Mouse (Mus musculus) forebrain, postnatal 0 days (tissue): Measurements from ENCODE around the gene Gm49340. TPM values are rescaled to one million over a fixed set of nuclear protein-coding genes. Genes with fewer than 3 reads are reported as not detected.

Experiments
- ATAC-seq: fragments of 200-750 bp; cut with Nextera tagmentation; 2 replicates; pipeline ENCODE4 v1.8.0; 2017; ENCODE audit warnings: mild to moderate bottlenecking, moderate library complexity
- DNase-seq: peaks from one replicate; pipeline ENCODE4 v3.0.0-alpha.2; 2015
- H3K27ac ChIP-seq: fragments of 300-500 bp; sonication (generic); 2 replicates; pipeline ENCODE4 v1.5.1; 2014; ENCODE audit warnings: low read depth, mild to moderate bottlenecking, antibody characterized with exemption, low read length, moderate library complexity, mixed read lengths
- H3K27me3 ChIP-seq: fragments of 300-500 bp; sonication (generic); 2 replicates; pipeline ENCODE4 v1.6.1; 2014; ENCODE audit warnings: mild to moderate bottlenecking, low read length, mixed read lengths; ENCODE audit not compliant: insufficient read depth
- H3K36me3 ChIP-seq: fragments of 300-500 bp; sonication (generic); 2 replicates; pipeline ENCODE4 v1.6.1; 2014; ENCODE audit warnings: mild to moderate bottlenecking, moderate library complexity; ENCODE audit not compliant: insufficient read depth
- H3K4me1 ChIP-seq: fragments of 300-500 bp; sonication (generic); 2 replicates; pipeline ENCODE4 v1.6.1; 2014; ENCODE audit warnings: antibody characterized with exemption; ENCODE audit not compliant: insufficient read depth
- H3K4me2 ChIP-seq: fragments of 300-500 bp; sonication (generic); 2 replicates; pipeline ENCODE4 v1.6.1; 2014; ENCODE audit warnings: low read depth, mild to moderate bottlenecking, moderate library complexity
- H3K4me3 ChIP-seq: fragments of 300-500 bp; sonication (generic); 2 replicates; pipeline ENCODE4 v1.5.1; 2014; ENCODE audit warnings: low read depth, low read length, mixed read lengths
- H3K9ac ChIP-seq: fragments of 300-500 bp; sonication (generic); 2 replicates; pipeline ENCODE4 v1.6.1; 2014; ENCODE audit warnings: mild to moderate bottlenecking
- H3K9me3 ChIP-seq: fragments of 300-500 bp; sonication (generic); 2 replicates; pipeline ENCODE4 v1.6.1; 2016; ENCODE audit warnings: low read length
- CTCF ChIP-seq: sonication (generic); IDR thresholded peaks from 2 replicates; pipeline ENCODE4 v1.5.1; 2016; ENCODE audit warnings: antibody characterized with exemption, control low read depth, low read depth
- WGBS: fragments of 180-500 bp; shearing (Covaris S2); extraction: QIAGEN DNeasy Blood & Tissue Kit; methylation state at CpG from one replicate; pipeline ENCODE4 v1.1.7; 2014; 5-methylcytosine and 5-hydroxymethylcytosine counted together
- polyA plus RNA-seq: library from polyadenylated mRNA; unstranded; fragments of >200 nt; fragmentation: Nextera tagmentation; extraction: Ambion mirVana; gene quantifications from 2 replicates; pipeline ENCODE4 v1.2.1, GENCODE M21; 2015
- total RNA-seq: library from RNA; depleted of rRNA; stranded (reverse); fragments of >200 nt; gene quantifications from 2 replicates; pipeline ENCODE4 v1.2.3, GENCODE M21; 2014; rRNA removed

The Gm49340 gene
- not detected in 2 replicates for total RNA-seq
- polyA plus RNA-seq = not detected in 2 replicates

DNA sequence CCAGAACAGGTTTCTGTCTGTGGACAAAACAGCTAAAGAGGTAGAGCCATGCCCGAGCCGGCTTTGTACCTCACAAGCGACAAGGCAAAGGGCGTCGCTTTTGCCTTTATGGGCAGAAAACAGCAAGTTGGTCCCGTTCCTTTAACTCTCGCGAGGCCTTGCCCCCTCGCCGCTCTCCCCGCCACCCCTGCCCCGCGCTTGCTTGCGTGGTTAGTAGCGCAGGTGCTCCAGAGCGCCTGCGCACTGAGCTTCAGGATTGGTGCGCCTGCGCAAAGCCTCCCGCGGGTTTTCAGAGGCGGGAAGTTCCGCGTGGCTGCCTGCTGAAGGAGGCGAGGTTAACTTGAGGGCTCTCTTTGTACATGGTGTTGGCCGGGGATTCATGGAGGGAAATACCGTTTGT, at the start of gene Gm49340, which contains the start of the genes Aspa and Spata22:
Gene Gm49340 (plus strand): TSS at position 300 of the 400 bp plus-strand sequence.
Gene Aspa (minus strand): TSS at position 155 of the 400 bp plus-strand sequence.
Gene Spata22 (plus strand): TSS at position 300 of the 400 bp plus-strand sequence.
- no peak within 1 kb of the TSS for H3K4me2 ChIP-seq
- no peaks in the 10 kb centered on the region for H3K27me3 ChIP-seq
- no peak within 1 kb of the TSS for H3K9ac ChIP-seq
- ATAC-seq = no peak
- no peaks in the 10 kb centered on the region for H3K9me3 ChIP-seq
- DNase-seq = no peak
- no peak within 1 kb of the TSS for H3K4me3 ChIP-seq
- H3K4me1 ChIP-seq = no peaks in the 10 kb centered on the region
- TF ChIP-seq CTCF = no peak
- no peaks in the 10 kb centered on the region for H3K36me3 ChIP-seq
- no peak within 1 kb of the TSS for H3K27ac ChIP-seq
- 81% methylated on average over 27 of the region's 27 CpGs for WGBS

DNA sequence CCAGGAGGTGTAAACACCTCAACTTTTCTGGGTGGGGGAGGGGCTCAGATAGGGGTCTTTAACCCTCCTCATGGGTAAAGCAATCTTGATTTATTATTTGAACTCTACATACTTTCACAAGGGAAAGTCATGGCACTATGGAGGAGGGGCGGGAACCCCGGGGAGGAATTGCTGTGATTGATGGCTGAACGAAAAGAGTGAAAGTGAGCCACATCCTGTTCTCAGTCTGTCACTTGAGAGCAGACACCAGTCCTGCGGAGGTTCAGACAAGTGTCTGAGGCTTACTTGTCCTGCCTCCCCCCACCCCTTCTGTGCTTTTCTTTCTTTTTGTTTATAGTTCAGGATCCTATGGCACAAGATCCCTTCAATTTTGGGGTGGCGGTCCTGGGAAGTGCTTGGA, 48.8 kb upstream of the Gm49340 start:
- no peak for TF ChIP-seq CTCF
- no peak overlapping the region for H3K4me3 ChIP-seq
- DNase-seq (no peak), ATAC-seq (no peak)
- no peaks in the 10 kb centered on the region for H3K36me3 ChIP-seq
- H3K4me1 ChIP-seq = no peaks in the 10 kb centered on the region
- H3K4me2 ChIP-seq = no peak overlapping the region
- whole genome bisulfite sequencing = 60% methylated on average over 5 of the region's 5 CpGs
- no peaks in the 10 kb centered on the region for H3K27me3 ChIP-seq
- H3K9ac ChIP-seq = no peak overlapping the region
- no peaks in the 10 kb centered on the region for H3K9me3 ChIP-seq
- H3K27ac ChIP-seq = no peak overlapping the region

DNA sequence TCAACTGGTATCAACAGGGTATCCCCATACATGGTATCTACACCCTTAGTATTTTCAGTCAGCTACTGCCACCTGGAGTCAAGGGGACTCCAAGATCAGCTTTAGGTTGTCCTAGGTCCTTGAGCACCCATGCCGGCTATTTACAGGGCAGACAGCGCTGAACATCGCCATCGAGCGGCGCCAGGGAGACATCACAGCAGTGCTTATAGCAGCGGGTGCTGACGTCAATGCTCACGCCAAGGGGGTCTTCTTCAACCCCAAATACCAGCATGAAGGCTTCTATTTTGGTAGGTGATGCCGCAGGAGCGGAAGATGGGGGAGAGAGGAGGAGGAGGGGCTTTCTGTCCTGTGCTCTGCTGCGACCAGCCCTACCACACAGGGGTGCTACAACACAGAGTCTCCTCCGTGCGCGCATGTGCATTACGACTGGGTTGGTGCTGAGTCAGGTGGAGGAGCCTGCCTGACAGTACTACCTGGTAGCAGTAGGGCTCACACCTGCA, 48.0 kb upstream of the Gm49340 start:
- peak overlapping the region; percentile 40; the same call in 1 of the 2 replicates for H3K27ac ChIP-seq
- DNase-seq (peak; percentile 81), ATAC-seq (peak; percentile 97)
- H3K9ac ChIP-seq = peak overlapping the region; percentile 51
- TF ChIP-seq CTCF = peak; percentile 66
- no peaks in the 10 kb centered on the region for H3K9me3 ChIP-seq
- H3K4me1 ChIP-seq = no peaks in the 10 kb centered on the region
- no peaks in the 10 kb centered on the region for H3K36me3 ChIP-seq
- H3K27me3 ChIP-seq = no peaks in the 10 kb centered on the region
- H3K4me2 ChIP-seq = peak overlapping the region; percentile 50
- peak overlapping the region; percentile 34 for H3K4me3 ChIP-seq
- WGBS = 3% methylated on average over 16 of the region's 16 CpGs

DNA sequence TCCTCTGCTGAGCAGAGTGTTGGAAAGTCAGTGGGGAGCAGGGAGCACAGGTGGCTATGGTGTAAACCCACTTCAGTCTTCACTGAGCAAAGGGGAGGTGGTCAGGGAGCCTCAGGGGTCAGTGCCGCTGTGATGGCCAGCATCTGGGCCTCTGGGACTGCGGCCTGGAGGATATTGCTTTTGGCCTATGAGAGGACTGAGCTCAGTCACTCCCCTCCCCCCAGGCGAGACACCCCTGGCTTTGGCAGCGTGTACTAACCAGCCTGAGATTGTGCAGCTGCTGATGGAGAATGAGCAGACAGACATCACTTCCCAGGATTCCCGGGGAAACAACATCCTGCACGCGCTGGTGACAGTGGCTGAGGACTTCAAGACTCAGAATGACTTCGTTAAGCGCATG, 46.2 kb upstream of the Gm49340 start:
- Histone ChIP-seq H3K27ac (no peak overlapping the region), H3K36me3 (no peaks in the 10 kb centered on the region), H3K4me1 (no peaks in the 10 kb centered on the region), H3K4me2 (no peak overlapping the region), H3K27me3 (no peaks in the 10 kb centered on the region), H3K9ac (no peak overlapping the region), H3K4me3 (no peak overlapping the region), H3K9me3 (no peaks in the 10 kb centered on the region)
- WGBS = 74% methylated on average over 9 of the region's 9 CpGs
- no peak for TF ChIP-seq CTCF
- ATAC-seq (no peak), DNase-seq (no peak)

DNA sequence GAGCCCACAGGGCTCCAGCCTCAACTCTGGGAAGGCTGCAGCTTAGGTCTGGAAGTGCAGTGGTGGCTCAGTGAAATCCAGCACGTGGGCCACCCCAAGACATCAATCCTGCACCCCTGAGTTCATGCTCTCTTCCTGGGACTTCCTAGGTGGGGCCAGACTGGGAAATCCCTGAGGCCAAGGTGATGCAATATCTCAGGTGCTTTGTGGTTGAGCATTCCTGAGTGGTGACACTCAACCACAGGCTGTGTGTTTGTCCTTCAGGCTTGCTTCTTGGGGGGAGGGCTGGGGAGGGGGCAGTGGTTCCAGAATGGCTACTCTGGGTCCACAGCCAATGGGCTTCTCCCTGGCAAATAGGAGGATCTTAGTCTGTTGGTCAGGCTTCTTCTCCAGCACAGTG, 45.6 kb upstream of the Gm49340 start:
- Histone ChIP-seq H3K27ac (no peak overlapping the region), H3K9ac (no peak overlapping the region), H3K4me3 (no peak overlapping the region), H3K9me3 (no peaks in the 10 kb centered on the region), H3K27me3 (no peaks in the 10 kb centered on the region), H3K4me2 (no peak overlapping the region), H3K36me3 (no peaks in the 10 kb centered on the region), H3K4me1 (no peaks in the 10 kb centered on the region)
- WGBS = 59% methylated on average over 1 of the region's 1 CpGs
- ATAC-seq = no peak
- no peak for DNase-seq
- TF ChIP-seq CTCF = no peak

DNA sequence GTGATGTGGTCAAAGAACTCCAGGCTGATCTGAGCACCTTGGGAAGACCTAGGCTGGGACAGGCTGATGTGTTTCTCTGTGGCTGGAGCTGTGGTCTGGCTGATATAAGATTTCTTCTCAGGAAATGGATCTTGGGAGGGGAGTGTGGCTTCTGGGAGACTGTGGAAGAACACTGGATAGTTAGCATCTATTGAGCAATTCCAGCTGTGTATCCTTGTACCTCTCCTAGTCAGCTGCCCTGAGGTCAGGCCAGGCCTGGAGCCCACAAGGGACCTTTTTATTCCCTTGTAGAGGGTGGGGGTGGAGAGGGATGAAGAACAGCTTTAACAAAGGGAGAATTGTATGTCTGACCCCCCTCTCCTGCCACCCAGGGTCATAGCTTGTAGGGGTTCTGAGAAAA, 45.2 kb upstream of the Gm49340 start:
- no peak overlapping the region for H3K27ac ChIP-seq
- H3K4me1 ChIP-seq = no peaks in the 10 kb centered on the region
- no peak overlapping the region for H3K4me2 ChIP-seq
- no peaks in the 10 kb centered on the region for H3K27me3 ChIP-seq
- no peaks in the 10 kb centered on the region for H3K9me3 ChIP-seq
- no peak for TF ChIP-seq CTCF
- H3K36me3 ChIP-seq = no peaks in the 10 kb centered on the region
- H3K9ac ChIP-seq = no peak overlapping the region
- ATAC-seq (no peak), DNase-seq (no peak)
- H3K4me3 ChIP-seq = no peak overlapping the region

DNA sequence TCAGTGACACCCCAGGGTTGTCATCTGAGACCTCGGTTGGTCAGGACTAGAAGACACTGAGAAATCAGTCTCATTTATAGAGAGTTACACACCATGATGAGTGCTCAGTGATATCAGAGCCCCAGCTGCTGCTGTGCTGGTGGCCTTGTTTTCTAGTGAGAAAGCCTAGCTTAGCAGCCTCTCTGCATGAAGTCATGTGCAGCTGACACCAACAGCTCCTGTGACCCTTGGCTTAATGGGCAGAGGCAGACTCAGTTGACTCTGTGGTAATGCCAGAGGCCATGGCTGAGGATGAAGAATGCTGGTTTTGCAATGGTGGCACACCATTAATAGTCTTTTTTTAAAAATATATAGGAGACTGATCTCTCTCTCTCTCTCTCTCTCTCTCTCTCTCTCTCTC, 39.9 kb upstream of the Gm49340 start:
- TF ChIP-seq CTCF = no peak
- H3K27ac ChIP-seq = no peak overlapping the region
- no peak overlapping the region for H3K4me3 ChIP-seq
- H3K4me2 ChIP-seq = no peak overlapping the region
- WGBS = 90% methylated on average over 1 of the region's 1 CpGs
- no peak overlapping the region for H3K9ac ChIP-seq
- no peaks in the 10 kb centered on the region for H3K27me3 ChIP-seq
- H3K4me1 ChIP-seq = no peaks in the 10 kb centered on the region
- H3K36me3 ChIP-seq = no peaks in the 10 kb centered on the region
- no peaks in the 10 kb centered on the region for H3K9me3 ChIP-seq
- DNase-seq (no peak), ATAC-seq (no peak)
